Mouse (Mus musculus) left cerebral cortex, adult 2 months (tissue): Measurements from ENCODE around the gene Aqp1. TPM values are rescaled to one million over a fixed set of nuclear protein-coding genes. Genes with fewer than 3 reads are reported as not detected.
A peak's percentile ranks its signal among the peaks of the same experiment; 100 is the strongest.

Source experiments
- DNase-seq, 2 experiments: peaks; one replicate each; pipeline ENCODE4 v3.0.0; 2021 to 2022; ENCODE audit warnings: low spot score in 2 of 2, mixed read lengths in 1 of 2; ENCODE audit errors: extremely low spot score in 1 of 2
- H3K27ac ChIP-seq: fragments of 200-600 bp; 2 replicates; pipeline ENCODE4 v1.8.1; 2022
- H3K4me3 ChIP-seq: fragments of 200-600 bp; 2 replicates; pipeline ENCODE4 v1.8.1; 2022
- CTCF ChIP-seq: fragments of 200-600 bp; IDR thresholded peaks from 2 replicates; pipeline ENCODE4 v1.8.1; 2022; ENCODE audit warnings: antibody characterized with exemption, mild to moderate bottlenecking, moderate library complexity
- intact Hi-C: fragments of 180-260 bp; cut with DNase I; formaldehyde crosslinking; loops from one replicate; pipeline ENCODE4 v1.15.1; 2025
- microRNA-seq, 2 experiments: library from miRNA; unstranded; fragments of <30 nt; microRNA quantifications; one replicate each; pipeline ENCODE4 v1.2.0; 2021
- total RNA-seq, 2 experiments: library from RNA; stranded (reverse); gene quantifications; 2 replicates each; pipeline ENCODE4 v1.2.3; 2021

The Aqp1 gene
- total RNA-seq, 2 experiments from 2014 or later = 0.47 to 0.75 TPM

DNA sequence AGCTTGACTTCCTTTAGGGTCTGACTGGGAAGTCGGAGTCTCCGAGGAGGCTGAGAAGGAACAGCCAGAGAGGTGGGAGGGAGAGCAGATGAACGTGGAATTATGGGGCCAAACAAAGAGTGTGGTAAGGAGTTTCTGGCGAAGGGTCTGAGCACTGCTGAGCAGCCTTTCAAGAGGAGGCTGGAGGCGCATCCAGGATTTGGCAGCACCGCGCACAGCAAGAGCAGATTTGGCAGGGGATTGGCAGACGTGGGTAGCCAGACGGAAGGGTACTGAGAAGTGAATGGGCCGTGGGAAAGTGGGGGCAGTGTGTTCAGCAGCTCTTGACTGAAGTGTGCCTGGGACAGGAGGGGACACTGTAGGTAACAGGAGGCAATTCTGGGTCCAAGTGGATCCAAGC is 58.6 kb downstream of the Aqp1 start:
- intact Hi-C loops = loop anchor here (2.0 to 10.0 kb wide), 3 partner anchors 58 to 650 kb away; no protein-coding TSS in a partner anchor
- DNase-seq = peak; percentile 65 to 68
- no peak for TF ChIP-seq CTCF
- no peak overlapping the region for H3K4me3 ChIP-seq
- peak overlapping the region; percentile 53; the same call in 1 of the 2 replicates for H3K27ac ChIP-seq

DNA sequence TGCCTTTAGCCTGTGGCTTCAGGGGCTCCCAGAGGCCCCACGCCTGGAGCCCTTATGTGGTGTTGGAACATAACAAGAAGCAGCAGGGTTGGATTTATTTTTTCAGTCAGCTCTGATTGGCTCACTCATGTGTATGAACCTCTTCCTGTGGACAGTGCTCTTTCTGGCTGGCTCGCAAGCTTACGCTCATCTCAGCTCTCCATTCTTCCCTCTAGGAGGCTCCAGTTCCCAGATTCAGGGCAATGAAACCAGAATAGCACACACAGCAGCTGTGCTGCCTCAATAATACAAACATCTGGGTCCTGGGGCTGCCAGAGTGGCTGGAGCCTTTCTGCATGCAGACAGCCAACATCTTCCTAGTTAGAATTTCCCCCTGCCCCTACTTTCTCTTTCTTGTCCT is 59.9 kb downstream of the Aqp1 start:
- peak; percentile 44 for TF ChIP-seq CTCF
- peak overlapping the region; percentile 90 for H3K27ac ChIP-seq
- intact Hi-C loops = loop anchor here (1.0 to 10.0 kb wide), 3 partner anchors 62 to 649 kb away; no protein-coding TSS in a partner anchor

DNA sequence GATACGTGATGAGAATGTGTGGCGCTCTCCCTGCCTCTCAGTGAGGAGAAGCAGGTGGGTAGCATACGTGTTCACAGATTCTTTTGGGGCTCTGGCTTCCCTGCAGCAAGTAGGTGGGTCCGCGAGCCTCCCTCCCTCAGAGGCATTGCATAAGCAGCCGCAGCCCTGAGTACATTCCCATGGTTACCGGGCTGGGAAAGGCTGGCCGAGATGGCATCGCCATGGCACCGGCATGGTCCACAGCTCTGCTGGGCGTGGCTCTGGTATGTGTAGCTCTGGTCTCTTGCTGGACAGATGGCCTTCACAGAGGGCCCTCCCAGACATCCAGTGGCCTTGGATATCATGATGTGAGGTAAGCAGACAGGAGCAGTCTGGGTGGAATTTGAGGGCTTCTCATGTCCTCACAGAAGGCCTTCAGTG is 60.4 kb downstream of the Aqp1 start:
- intact Hi-C loops = loop anchor here (1.0 to 10.0 kb wide), 3 partner anchors 62 to 648 kb away; no protein-coding TSS in a partner anchor
- peak overlapping the region; percentile 90 for H3K27ac ChIP-seq
- H3K4me3 ChIP-seq = peak overlapping the region; percentile 32
- DNase-seq = peak; percentile 76 to 81
- TF ChIP-seq CTCF = no peak

More for the DNA sequence above, 59.9 kb downstream of the Aqp1 start:
- peak overlapping the region; percentile 32 for H3K4me3 ChIP-seq
- DNase-seq = peak; percentile 50 to 58

Small RNA genes lying within 50 kb of the gene (microRNA-seq; reads per million reads assigned to microRNA genes)
- gene Gm25458 = 0 reads per million in 2 experiments

Other genes with a start within 250 kb of the Aqp1 start
- 1 to 10 TPM; 2.7 to 2.9 TPM for gene Crhr2, start 203.4 kb upstream of the Aqp1 start, total RNA-seq
- gene Inmt, start 161.4 kb upstream of the Aqp1 start, total RNA-seq = 1 to 10 TPM; 1.1 to 2.1 TPM
- gene Mindy4, start 133.0 kb upstream of the Aqp1 start, total RNA-seq = 10 to 100 TPM; 10.2 to 11.0 TPM
- not detected for gene Ghrhr, start 39.9 kb downstream of the Aqp1 start, total RNA-seq
- gene Adcyap1r1, start 115.5 kb downstream of the Aqp1 start, total RNA-seq = 100 to 1,000 TPM; 118 to 121 TPM